Mouse (Mus musculus) CH12.LX (cell line): ENCODE data around the gene Slc2a4. TPM values are rescaled to one million over a fixed set of nuclear protein-coding genes. Genes with fewer than 3 reads are reported as not detected.
"Not testable (repeated sequence)": the region's sequence is repeated elsewhere in the genome, so short reads cannot be mapped to it uniquely, and the experiment has no call there.

ENCODE experiments used
- DNase-seq: peaks from one replicate; pipeline ENCODE4 v3.0.0-alpha.2; 2013; ENCODE audit errors: extremely low read depth
- H3K27ac ChIP-seq: 2 replicates; pipeline ENCODE4 v1.5.1; 2012; ENCODE audit warnings: low read depth, mild to moderate bottlenecking, control low read depth, moderate library complexity; ENCODE audit not compliant: insufficient read depth
- H3K27me3 ChIP-seq: replicated peaks from 2 replicates; pipeline ENCODE3; 2012; ENCODE audit warnings: inconsistent platforms
- H3K36me3 ChIP-seq, 2 experiments: replicated peaks in 1 of 2; 2 replicates each; pipeline versions ENCODE3 to v1.6.1; 2012; ENCODE audit warnings: inconsistent platforms in 1 of 2, low read length in 1 of 2, mild to moderate bottlenecking in 1 of 2, mixed read lengths in 1 of 2, moderate library complexity in 1 of 2; ENCODE audit not compliant: control insufficient read depth in 1 of 2, insufficient read depth in 1 of 2
- H3K4me1 ChIP-seq, 2 experiments: 2 replicates each; pipeline ENCODE4 v1.6.1; 2012; ENCODE audit warnings: inconsistent platforms in 1 of 2, moderate library complexity in 1 of 2; ENCODE audit not compliant: insufficient read depth in 2 of 2, control insufficient read depth in 1 of 2
- H3K4me2 ChIP-seq: 2 replicates; pipeline ENCODE4 v1.6.1; 2012; ENCODE audit warnings: low read depth, mild to moderate bottlenecking, control low read depth; ENCODE audit not compliant: poor library complexity, insufficient read depth, severe bottlenecking
- H3K4me3 ChIP-seq, 3 experiments: fragments of 150-350 bp in 1 of 3; sonication (generic) in 1 of 3; replicated peaks in 1 of 3; 2 replicates each; pipeline versions ENCODE3 to v1.5.1; 2011 to 2012; ENCODE audit warnings: low read depth in 2 of 3, low read length in 2 of 3, mild to moderate bottlenecking in 2 of 3, moderate library complexity in 2 of 3, control low read depth in 1 of 3, improper control_type of control experiment in 1 of 3, inconsistent platforms in 1 of 3, mixed read lengths in 1 of 3; ENCODE audit not compliant: poor library complexity in 1 of 3
- H3K79me2 ChIP-seq: replicated peaks from 2 replicates; pipeline ENCODE4 v1.6.1; 2012; ENCODE audit warnings: mild to moderate bottlenecking, moderate library complexity; ENCODE audit not compliant: control insufficient read depth, poor library complexity, insufficient read depth, severe bottlenecking; ENCODE audit errors: extremely low read depth
- H3K9ac ChIP-seq: 2 replicates; pipeline ENCODE4 v1.6.1; 2012; ENCODE audit warnings: low read depth, mild to moderate bottlenecking, control low read depth, moderate library complexity; ENCODE audit not compliant: insufficient read depth
- H3K9me3 ChIP-seq: replicated peaks from 2 replicates; pipeline ENCODE3; 2012; ENCODE audit warnings: low read length, inconsistent platforms, mixed read lengths
- CHD1 ChIP-seq: IDR thresholded peaks from 2 replicates; pipeline ENCODE4 v1.6.1; 2012; ENCODE audit warnings: low read depth, low read length, improper control_type of control experiment, inconsistent platforms
- IRF4 ChIP-seq: IDR thresholded peaks from 2 replicates; pipeline ENCODE4 v1.6.1; 2014; ENCODE audit warnings: low read depth, mild to moderate bottlenecking, inconsistent platforms, low read length, improper control_type of control experiment
- JUND ChIP-seq: conservative IDR thresholded peaks from 2 replicates; pipeline ENCODE4 v1.6.1; 2011; ENCODE audit warnings: low read depth, low read length, improper control_type of control experiment
- MAX ChIP-seq: IDR thresholded peaks from 2 replicates; pipeline ENCODE4 v1.6.1; 2011; ENCODE audit warnings: low read length, improper control_type of control experiment
- MEF2A ChIP-seq: IDR thresholded peaks from 2 replicates; pipeline ENCODE4 v1.6.1; 2014; ENCODE audit warnings: low read depth, mild to moderate bottlenecking, inconsistent platforms, low read length, improper control_type of control experiment, borderline replicate concordance
- MXI1 ChIP-seq: IDR thresholded peaks from 2 replicates; pipeline ENCODE4 v1.6.1; 2011; ENCODE audit warnings: mild to moderate bottlenecking, low read depth, low read length, improper control_type of control experiment
- PAX5 ChIP-seq: IDR thresholded peaks from 2 replicates; pipeline ENCODE4 v1.6.1; 2012; ENCODE audit warnings: low read length, inconsistent platforms, mixed read lengths
- POLR2A ChIP-seq: IDR thresholded peaks from 2 replicates; pipeline ENCODE4 v1.6.1; 2011; ENCODE audit warnings: low read depth, mild to moderate bottlenecking, improper control_type of control experiment, low read length
- POLR2AphosphoS2 ChIP-seq: IDR thresholded peaks from 2 replicates; pipeline ENCODE4 v1.6.1; 2011; ENCODE audit warnings: low read depth, low read length, improper control_type of control experiment
- RAD21 ChIP-seq: IDR thresholded peaks from 2 replicates; pipeline ENCODE4 v1.6.1; 2011; ENCODE audit warnings: low read depth, mild to moderate bottlenecking, low read length, improper control_type of control experiment, moderate library complexity
- SIN3A ChIP-seq: IDR thresholded peaks from 2 replicates; pipeline ENCODE4 v1.6.1; 2012; ENCODE audit warnings: low read length, improper control_type of control experiment, inconsistent platforms
- SMC3 ChIP-seq: IDR thresholded peaks from 2 replicates; pipeline ENCODE4 v1.6.1; 2011; ENCODE audit warnings: low read depth, low read length, improper control_type of control experiment
- USF1 ChIP-seq: IDR thresholded peaks from 2 replicates; pipeline ENCODE4 v1.6.1; 2014; ENCODE audit warnings: low read depth, mild to moderate bottlenecking, inconsistent platforms, low read length, improper control_type of control experiment
- USF2 ChIP-seq: conservative IDR thresholded peaks from 2 replicates; pipeline ENCODE4 v1.6.1; 2011; ENCODE audit warnings: low read depth, low read length, improper control_type of control experiment
- ZC3H11A ChIP-seq: IDR thresholded peaks from 2 replicates; pipeline ENCODE4 v1.6.1; 2012; ENCODE audit warnings: low read depth, mild to moderate bottlenecking, inconsistent platforms, low read length, improper control_type of control experiment
- ZKSCAN1 ChIP-seq: IDR thresholded peaks from 2 replicates; pipeline ENCODE4 v1.6.1; 2012; ENCODE audit warnings: low read depth, inconsistent platforms, low read length, improper control_type of control experiment, borderline replicate concordance
- ZNF384 ChIP-seq: IDR thresholded peaks from 2 replicates; pipeline ENCODE4 v1.6.1; 2012; ENCODE audit warnings: low read depth, low read length, improper control_type of control experiment, inconsistent platforms
- dilution Hi-C: fragments of 300-500 bp; cut with MboI; formaldehyde crosslinking; loops from 2 replicates; pipeline ENCODE4 v1.14.3; 2020; ENCODE audit warnings: low sequenced_read_pairs; ENCODE audit not compliant: extremely low pct_unique_long_range_greater_than_20kb, extremely low pct_ligation_motif_present
- in situ Hi-C: fragments of 300-500 bp; cut with MboI; formaldehyde crosslinking; loops from 3 replicates; pipeline ENCODE4 v1.14.3; 2019; ENCODE audit warnings: low sequenced_read_pairs, low pct_ligation_motif_present, low pct_unique_long_range_greater_than_20kb, mixed read lengths
- polyA plus RNA-seq: library from polyadenylated mRNA; unstranded; fragments of >175 nt; gene quantifications from 2 replicates; pipeline ENCODE4 v1.2.1, GENCODE M21; 2012; ENCODE audit warnings: low read depth; ENCODE audit not compliant: insufficient read length
- total RNA-seq, 2 experiments: library from RNA; depleted of rRNA; stranded (reverse); fragments of 300-350 nt in 1 of 2; fragments of >200 nt in 1 of 2; gene quantifications; 2 replicates each; pipeline ENCODE4 v1.2.3; 2012 to 2014

Gene Slc2a4
- total and polyA plus RNA-seq, 3 experiments = 2.3 to 3.8 (median 2.6) TPM

DNA sequence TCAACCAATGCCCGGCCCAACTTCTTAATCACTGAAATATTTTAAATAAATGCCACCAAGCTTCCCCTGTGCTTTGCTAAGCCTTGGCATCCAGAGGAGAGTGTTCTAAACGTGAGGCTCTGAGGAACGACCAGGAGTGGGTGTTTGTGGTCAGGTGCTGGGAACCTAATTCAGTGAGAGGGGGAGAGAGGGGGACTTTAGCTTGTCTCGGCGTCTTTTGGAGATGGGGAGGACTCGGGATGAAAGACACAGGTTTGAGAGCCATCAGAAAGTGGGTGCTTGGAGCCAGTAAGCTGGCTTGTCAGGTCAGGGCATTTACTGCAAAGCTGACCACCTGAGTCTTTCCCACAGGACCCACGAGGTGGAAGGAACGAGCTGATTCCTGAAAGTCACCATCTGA lies 16.2 kb downstream of the Slc2a4 start:
- no peaks in the 10 kb centered on the region for H3K79me2 ChIP-seq
- H3K27ac ChIP-seq = no peak overlapping the region
- H3K4me1 ChIP-seq = peaks cover 6 to 56% of the 10 kb centered on the region in 2 experiments
- no peak for TF ChIP-seq POLR2AphosphoS2
- no peak for TF ChIP-seq RAD21
- TF ChIP-seq SIN3A = no peak
- TF ChIP-seq MAX = no peak
- no peaks in the 10 kb centered on the region for H3K9me3 ChIP-seq
- dilution Hi-C loops = no loop called here
- no peak overlapping the region for H3K4me3 ChIP-seq
- H3K27me3 ChIP-seq = peaks cover 26% of the 10 kb centered on the region
- H3K9ac ChIP-seq = no peak overlapping the region
- DNase-seq = no peak
- H3K36me3 ChIP-seq = no peaks in the 10 kb centered on the region
- H3K4me2 ChIP-seq = no peak overlapping the region
- in situ Hi-C loops = no loop called here

DNA sequence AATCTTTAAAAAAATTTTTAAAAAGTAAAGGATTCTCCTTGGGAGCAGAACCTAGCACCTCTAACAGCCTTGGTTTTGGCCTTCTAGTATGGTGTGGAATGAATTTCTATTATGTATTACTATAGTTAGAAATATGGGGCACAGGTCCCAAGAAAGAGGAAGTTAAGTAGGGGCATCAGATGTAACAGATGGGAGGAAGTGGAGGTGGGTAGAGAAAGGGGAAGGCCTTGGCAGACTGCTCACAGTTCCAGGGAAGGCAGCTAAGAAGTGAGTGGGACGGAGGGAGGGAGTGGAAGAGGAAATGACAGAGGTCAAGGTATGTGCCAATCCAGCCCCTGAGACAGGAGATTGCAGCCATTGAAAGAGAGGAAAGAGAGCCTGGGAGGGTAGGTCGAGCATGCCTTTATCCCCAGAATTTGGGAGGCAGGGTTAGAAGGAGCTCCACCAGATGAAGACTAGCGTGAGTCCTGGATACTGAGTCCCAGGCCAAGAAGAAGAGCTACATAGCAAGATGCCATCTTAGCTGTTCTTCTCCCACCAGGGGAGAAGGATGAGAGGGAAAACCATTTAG lies 16.9 kb downstream of the Slc2a4 start:
- Histone ChIP-seq H3K79me2 (no peaks in the 10 kb centered on the region), H3K4me2 (no peak overlapping the region), H3K4me3 (peak overlapping the region in 1 of 3 experiments; percentile 27), H3K4me1 (peaks cover 6 to 49% of the 10 kb centered on the region in 2 experiments), H3K27ac (no peak overlapping the region), H3K9me3 (no peaks in the 10 kb centered on the region), H3K27me3 (peaks cover 19% of the 10 kb centered on the region), H3K9ac (no peak overlapping the region), H3K36me3 (no peaks in the 10 kb centered on the region)
- TF ChIP-seq JUND (no peak), ZKSCAN1 (no peak), USF2 (no peak), MEF2A (no peak), USF1 (no peak), MXI1 (no peak), SMC3 (no peak), SIN3A (no peak), ZNF384 (no peak), ZC3H11A (no peak), MAX (no peak), PAX5 (no peak), POLR2A (no peak), IRF4 (no peak), CHD1 (no peak)
- peak; percentile 69 for DNase-seq
- in situ Hi-C loops (no loop called here), dilution Hi-C loops (no loop called here)

DNA sequence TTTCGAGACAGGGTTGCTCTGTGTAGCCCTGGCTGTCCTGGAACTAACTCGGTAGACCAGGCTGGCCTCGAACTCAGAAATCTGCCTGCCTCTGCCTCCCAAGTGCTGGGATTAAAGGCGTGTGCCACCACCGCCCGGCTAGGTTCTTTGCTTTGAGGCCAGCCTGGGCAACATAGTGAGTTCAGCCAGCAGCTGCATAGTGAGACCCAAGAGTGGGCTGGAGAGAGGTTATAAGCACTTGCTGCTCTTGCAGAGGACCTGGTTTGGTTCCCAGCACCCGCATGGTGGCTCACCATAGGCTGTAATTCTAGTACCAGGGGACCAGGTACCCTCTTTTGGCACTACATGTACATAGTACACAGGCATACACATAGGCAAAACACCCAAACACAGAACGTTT lies 17.8 kb downstream of the Slc2a4 start:
- dilution Hi-C loops, DNase-seq, H3K4me3 ChIP-seq, H3K27ac ChIP-seq, H3K9me3 ChIP-seq, H3K79me2 ChIP-seq, H3K36me3 ChIP-seq, H3K9ac ChIP-seq, in situ Hi-C loops, H3K4me2 ChIP-seq: not testable (repeated sequence)
- peaks cover 10% of the 10 kb centered on the region for H3K27me3 ChIP-seq
- H3K4me1 ChIP-seq = peaks cover 6 to 43% of the 10 kb centered on the region in 2 experiments
